Mouse (Mus musculus) ES-E14 (cell line): ENCODE data around the gene Wdfy1.

Experiments used
- HCFC1 ChIP-seq: IDR thresholded peaks from 2 replicates; pipeline ENCODE4 v1.6.1; 2012; ENCODE audit warnings: low read length, inconsistent platforms, borderline replicate concordance; ENCODE audit not compliant: insufficient read depth
- ZC3H11A ChIP-seq: IDR thresholded peaks from 2 replicates; pipeline ENCODE4 v1.6.1; 2012; ENCODE audit warnings: low read depth, mild to moderate bottlenecking, inconsistent platforms, low read length, borderline replicate concordance

DNA sequence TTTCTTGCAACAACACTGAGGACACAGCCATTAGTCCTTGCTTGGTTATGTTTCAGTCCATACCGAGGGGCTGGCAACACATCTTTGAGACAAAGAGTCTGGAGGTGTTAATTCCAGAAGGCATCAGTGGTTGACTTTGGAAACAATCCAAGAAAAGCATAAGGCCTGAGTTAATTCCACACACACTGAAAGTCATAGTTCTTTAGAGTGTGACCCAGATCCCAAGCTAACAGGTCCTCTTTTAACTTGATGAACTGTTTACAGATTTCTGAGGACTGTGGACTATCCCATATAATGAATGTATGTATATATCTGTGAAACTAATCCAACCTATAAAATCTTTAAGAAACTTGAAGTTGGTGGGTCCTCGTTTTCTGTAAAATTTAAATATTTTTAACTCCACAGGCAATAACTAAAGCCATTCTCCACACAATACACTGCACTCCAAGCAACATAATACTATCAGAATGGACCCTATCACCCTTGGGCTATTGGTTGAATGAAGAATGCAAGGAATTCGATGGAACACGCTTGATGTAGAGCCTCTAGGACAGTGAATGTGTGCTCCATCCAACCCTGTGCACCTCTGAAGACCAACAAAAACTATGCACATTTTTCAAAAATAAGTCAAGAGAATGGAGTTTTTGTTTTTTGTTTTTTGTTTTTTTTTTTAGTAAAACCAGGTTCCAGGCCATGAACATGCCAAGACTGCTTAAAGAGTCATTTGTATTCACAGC, 120.0 kb downstream of the Wdfy1 start:
- no peak for TF ChIP-seq ZC3H11A
- no peak for TF ChIP-seq HCFC1
